Mouse (Mus musculus) MN1 (cell line): ENCODE measurements around the gene 4921509C19Rik.
"Not testable (repeated sequence)": the region's sequence is repeated elsewhere in the genome, so short reads cannot be mapped to it uniquely, and the experiment has no call there.

ENCODE experiments used
- DNase-seq: peaks from one replicate; pipeline ENCODE4 v3.0.0-alpha.2; 2016; ENCODE audit warnings: low spot score

Gene 4921509C19Rik

DNA sequence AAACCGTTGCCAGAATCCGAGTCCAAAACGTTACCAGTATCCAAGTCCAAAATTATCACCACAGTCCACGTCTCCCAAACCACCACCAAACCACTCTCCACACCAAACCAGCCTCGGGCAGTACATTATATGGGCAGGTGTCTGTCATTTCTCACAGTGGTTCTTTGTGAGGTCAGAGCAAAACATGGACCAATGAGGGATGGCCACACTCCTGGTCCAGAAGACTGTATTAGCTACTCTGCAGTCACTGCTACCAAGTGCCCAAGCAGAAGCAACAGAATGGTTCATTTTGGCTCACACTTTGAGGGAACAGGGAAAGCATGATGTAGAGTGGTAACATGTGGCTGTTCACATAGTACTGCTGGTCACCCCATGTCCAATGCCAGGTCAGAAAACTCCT lies at the start of gene 4921509C19Rik:
Gene 4921509C19Rik, minus strand, starts transcription at position 101 of the 400 bp plus-strand sequence.
- DNase-seq: not testable (repeated sequence)

DNA sequence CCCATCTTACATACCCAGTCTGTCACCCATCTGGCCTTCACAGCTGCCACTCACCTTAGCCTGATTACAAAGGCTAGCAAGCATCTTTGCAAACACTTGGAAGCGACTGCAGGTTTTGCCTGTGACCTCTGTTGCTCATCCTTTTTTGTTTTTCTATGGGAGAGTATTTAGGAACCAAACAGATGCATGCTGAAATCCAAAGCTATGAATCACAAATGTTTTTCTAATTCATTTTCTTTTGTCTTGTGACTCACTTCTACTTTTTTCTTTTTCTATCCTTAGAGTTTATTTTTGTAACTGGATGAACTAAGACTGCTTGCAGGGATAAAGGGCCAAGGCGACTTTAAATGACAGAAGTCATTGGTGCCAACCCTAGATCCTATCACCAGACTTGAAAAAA lies 49.6 kb upstream of the 4921509C19Rik start:
- DNase-seq: no peak

DNA sequence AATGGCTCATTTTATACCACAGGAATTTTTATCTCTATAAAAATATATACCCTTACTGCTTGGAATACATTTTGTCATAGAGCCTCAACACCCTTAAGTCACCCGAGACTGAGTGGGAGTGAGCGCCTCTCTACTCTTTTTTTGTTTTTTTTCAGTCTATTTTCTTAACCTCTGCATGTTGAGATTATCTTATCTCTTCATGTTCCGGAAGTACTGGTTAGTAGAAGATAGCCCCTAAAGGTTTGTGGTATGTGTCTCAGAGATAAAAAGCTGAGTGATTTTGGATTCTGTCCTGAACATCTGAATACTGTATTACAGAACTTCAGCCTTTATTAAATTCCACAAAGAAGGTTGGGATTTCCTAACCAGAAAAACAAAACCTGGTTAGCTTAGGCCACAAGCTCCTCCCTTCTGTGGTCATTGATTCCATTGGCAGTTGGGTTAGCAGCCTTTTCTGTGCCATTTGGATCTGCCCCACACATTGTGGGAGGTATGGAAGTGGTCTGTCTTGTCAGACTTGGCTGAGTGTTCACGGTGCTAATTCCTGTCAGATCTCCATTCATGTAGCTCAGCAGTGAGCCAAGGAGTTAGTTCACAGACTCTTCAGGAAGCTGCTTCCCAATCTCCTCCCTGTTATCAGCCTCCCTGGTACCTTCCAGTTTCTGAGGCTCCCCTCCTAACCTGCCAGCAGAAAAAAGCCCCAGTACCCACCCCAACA lies 48.5 kb upstream of the 4921509C19Rik start:
- no peak for DNase-seq

DNA sequence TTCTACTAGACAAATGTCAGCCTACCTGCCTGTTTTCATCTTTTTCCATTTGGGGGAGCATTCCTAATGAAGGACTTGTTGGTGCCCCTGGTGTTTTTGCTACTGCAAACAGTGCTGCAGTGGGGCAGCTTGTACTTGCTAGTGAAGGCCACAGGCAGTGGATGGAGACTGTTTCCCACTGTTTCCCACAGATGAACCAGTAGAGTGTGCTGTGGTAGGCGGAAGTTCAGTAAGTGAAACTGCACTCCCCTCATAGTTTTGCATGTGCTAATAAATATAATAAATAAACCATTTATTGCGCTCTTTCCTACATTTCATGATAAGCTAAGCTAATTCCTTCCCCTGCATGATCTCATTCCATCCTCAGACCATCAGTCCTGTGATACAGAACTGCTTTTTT lies 43.0 kb upstream of the 4921509C19Rik start:
- DNase-seq: no peak

DNA sequence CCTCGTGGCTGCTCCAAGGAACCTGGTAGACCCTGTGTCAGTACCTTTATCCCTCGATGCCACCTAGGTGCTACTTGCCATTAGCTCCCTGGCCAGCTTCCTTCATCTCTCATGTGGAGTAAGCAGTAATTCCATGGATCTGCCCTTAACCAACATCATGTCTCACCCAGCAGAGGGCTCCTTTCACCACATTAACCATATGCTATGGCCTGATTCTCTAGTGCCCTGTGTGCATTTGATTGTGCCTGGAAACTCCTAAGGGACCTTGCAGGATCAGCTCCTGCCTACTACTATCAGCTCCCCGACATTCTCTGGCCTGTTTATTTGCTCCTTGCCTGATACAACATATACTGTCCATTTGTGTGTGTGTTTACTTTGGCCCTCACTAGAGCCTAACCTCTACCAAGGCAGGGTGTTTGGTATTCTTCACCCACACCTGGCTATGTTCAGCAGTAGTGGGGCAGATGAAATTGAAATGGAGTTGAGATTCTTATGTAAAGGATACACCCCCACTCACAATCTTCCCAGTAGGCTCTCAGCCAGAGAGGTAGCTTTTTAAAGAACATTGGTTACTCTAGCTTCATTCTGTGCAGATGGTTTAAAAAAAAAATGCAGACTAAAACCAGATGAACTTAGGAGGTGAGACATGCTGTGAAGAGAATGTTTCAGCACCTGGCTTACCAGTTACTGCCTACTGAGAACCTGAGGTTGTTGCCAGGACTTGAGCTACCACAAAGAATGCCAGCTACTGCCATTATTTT lies 37.8 kb upstream of the 4921509C19Rik start:
- peak; percentile 26 for DNase-seq

DNA sequence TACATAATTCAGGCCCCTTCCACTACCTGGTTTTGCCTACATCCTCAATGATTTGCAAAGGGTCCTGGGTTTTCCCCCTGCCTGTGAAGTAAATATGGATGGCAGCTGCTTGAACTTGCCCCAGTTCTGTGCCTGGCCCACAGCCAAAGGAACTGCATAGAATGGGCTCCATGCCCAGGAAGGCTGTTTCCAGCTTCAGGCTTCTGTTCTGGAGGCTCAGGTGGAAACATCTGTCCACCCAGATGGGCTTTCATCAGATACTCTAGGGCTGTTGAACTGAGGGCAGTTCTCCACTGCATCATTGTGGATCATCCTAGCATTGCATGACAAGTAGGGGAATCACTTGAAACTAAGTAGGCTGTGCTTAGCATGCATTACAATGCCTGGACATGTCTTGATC lies 36.2 kb upstream of the 4921509C19Rik start:
- peak; percentile 86 for DNase-seq

DNA sequence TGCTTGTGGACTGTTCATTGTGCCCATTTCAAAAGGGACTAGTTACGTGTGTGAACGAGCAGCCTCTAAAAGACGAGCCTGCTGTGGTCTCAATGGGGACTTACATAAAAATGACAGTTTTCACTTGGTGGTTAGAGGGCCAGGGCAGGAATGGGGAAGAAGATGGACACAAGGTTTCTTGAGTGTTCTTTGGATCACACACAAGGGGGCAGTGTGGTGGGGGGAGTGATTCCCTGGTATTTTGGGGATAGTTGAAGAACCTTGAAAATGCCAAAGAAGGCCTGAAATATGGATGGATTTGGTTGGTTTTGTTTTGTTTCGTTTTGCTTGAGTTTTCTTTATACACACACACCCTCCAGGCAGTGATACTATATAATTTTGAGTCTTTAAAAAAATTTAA lies 28.3 kb upstream of the 4921509C19Rik start:
- no peak for DNase-seq

DNA sequence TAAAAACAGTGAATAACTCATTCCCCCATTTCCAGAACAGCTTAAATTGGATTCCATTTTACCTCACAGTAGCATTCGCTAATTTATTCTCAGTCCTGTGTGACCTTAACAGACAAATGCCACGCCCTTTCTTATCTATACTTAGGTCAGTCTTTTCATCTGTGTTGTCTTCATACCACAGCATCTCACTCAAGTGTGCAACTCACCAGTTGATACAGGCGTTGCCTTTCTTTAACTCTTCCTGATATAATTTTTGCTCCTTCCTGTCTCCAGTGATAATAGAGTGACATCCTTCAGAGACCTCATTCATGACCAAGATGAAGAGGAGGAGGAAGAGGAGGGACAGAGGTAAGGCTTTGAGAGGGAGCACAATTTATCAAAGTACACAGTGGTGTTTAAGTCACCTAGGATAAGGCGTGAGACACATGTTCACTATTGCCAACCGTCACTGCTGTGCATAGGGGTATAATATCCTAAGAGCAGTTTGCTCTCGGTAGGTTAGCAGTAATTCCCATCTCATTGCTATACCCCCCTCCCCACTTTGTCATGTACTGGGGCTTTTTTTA lies 24.6 kb upstream of the 4921509C19Rik start:
- no peak for DNase-seq

DNA sequence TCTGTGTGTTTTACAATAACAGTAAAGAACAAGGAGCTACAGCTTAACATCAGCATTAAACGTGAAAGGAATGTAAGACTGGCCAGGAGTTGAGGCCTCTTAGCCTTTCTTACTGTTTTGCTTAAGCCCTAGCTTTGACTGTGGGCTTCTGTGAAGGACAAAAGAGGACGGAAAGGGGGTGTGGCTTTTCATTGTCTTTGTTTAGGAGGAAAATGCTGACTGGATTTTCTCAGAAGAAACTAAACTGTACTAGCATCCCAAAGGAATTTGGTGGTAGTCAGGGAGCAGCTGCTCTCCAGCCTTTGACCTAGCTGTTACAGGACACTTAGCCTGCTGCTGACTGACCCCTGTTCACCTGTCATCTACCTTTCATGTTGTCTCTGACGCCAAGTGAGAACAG lies 22.4 kb upstream of the 4921509C19Rik start:
- no peak for DNase-seq

DNA sequence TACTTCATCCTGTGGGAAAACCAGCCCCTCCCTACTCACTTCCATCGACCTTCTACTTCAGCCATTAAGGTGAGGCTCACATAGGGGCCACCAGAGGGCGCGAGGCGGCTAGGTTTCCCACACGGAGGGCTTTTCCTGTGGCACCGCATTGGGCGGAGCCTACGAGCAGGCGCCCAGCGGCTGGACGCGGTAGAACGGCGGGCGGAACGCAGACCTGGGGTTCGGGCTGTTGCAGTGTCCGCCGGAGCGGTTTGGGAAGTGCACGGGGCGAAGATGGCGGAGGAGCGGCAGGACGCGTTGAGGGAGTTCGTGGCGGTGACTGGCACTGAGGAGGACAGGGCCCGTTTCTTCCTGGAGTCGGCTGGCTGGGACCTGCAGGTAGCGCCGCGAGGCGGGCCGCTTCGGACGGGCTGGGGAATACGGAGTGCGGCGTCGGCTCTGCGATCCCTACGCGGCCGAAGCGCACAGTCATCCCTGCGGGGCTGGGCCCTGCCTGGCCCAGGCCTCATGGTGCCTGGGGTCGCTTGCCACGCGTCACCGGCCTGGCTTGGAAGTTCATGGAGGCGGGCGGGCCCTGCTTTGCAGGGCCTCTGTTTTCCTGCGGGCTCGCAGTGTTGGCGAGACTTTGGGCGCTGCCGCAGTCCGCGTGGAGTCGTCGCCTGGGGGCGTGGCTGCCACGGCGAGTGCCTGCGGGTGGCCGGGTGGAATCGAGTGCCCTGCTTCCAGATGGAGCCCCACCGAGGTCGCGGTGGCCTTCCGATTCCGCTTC lies 18.3 kb upstream of the 4921509C19Rik start, which contains the start of gene Nsfl1c:
Gene Nsfl1c, plus strand, starts transcription at position 148 of the 769 bp plus-strand sequence.
- DNase-seq: peak; percentile 98

DNA sequence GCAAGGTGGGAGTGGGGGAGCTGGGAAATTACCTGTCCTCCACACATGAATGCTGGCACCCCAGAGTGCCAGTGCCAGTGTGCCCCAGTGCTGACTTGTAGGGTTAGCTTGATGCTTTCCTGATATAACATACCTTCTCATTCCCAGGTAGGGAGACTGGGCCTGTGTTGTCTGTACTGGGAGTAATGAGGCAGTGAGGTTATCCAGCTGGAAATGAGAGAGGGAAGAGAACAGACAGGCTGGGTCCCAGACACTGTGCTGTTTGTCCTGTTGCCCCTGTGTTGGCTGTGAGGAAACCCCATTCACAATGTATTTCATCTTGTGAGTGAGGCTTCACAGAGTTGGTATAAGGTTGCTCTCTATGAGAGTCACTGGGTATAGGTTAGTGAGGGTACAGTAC lies 10.5 kb upstream of the 4921509C19Rik start:
- no peak for DNase-seq

DNA sequence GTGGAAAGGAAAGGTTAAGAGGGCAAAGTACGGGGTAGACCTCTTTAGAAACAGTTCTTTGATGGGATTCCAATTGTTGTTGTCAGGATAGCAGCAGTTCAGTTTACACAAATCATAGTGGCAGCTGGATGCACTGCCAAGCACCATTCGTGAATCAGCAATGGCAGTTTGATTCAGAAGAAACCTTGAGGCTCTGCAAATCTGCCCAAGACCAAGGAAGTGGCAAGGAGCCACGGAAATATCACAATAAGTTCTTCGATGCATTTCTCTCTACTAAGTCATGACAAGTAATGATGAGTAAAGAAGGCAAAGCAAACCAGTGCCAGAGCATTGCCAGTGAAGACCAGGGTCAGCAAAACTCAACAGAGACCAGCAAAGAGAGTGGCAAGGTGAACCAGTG lies 41.0 kb downstream of the 4921509C19Rik start:
- not testable (repeated sequence) for DNase-seq

DNA sequence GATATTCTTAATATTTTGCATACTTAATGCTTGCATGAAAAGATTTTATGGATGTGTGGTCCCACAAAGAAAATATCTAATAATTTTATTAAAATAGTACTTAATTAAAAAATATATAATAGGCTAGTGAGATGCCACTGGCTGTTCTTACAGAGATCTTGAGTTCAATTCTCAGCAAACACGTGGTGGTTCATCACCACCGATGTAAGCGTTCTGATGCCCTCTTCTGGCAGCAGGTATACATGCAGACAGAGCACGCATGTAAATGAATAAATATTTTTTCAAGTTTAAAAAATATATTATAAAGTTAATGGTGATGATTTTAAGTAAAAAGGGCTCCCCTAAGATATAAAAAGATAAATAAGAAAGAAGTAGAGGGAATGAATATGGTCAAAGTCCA lies 41.8 kb downstream of the 4921509C19Rik start:
- not testable (repeated sequence) for DNase-seq
